Mouse (Mus musculus) spleen, postnatal 0 days (tissue): Measurements from ENCODE around the gene Dnmt3l. TPM values are rescaled to one million over a fixed set of nuclear protein-coding genes. Genes with fewer than 3 reads are reported as not detected.

Source experiments
- polyA plus RNA-seq: library from polyadenylated mRNA; unstranded; fragments of >200 nt; fragmentation: Nextera tagmentation; extraction: Ambion mirVana; gene quantifications from 2 replicates; pipeline ENCODE4 v1.2.1, GENCODE M21; 2015

The Dnmt3l gene
- 0.50 and 0.57 TPM in 2 replicates for polyA plus RNA-seq

DNA sequence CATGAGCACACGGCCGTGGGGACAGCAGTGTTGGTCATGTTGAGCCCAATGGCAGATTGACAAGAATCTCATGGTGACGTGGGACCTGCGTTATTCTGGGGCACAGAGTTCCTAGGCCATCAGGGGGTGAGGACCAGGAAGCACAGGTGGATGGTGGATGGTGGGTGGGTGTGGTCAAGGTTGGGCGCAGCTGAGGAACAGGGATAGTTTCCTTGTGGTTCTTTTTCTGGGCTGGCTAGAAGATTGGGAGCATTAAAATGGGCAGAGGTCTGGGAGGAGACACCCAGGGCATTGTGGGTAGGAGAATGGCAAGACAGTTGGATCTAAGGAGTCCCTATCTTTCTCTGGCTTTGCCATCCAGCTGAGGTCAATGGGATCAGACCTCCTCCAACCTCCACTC, at the start of gene Dnmt3l:
Gene Dnmt3l, plus strand, starts transcription at position 301 of the 400 bp plus-strand sequence.

DNA sequence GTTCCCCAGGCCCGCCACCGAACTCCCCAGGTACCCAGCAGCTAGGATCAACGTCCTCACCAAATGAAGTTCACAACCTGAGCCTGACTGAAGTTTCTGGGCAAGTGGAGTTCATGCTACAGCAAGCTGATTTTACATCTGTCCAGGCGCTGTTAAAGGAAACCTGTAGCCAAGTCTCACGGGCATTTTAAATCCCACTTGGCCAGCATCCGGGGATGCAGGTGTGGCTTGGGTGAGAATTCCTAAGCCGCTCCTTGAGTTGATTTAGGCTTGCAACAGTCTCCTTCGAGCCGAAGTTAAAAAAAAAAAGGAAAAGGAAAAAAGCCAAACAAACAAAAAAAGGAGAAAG, 31.8 kb upstream of the Dnmt3l start, which contains the start of gene Pfkl:
Gene Pfkl, minus strand, starts transcription at position 139 of the 349 bp plus-strand sequence.

DNA sequence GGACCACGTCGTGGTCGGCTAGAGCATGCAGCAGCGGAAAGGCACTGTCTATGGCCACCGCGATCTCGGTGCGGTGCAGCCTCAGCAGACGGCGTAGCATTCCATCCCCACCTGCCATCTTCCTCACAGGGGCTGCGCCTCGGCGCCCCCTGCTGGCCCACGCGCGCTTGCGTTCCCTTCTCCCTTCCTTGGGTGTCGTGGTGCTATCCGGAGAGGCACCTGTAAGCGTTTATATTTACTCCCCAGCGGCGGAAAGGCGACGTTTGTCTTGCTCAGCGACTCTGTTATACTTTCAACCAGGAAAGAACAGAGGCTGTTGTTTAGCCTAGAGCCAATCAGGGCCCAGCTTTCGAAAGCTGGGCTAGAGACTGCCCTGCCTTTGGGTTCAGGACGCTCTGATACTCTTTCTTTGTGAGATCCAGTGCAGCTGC, 1.7 kb downstream of the Dnmt3l start, which contains the start of gene Aire:
Gene Aire, minus strand, starts transcription at position 205 of the 431 bp plus-strand sequence.

DNA sequence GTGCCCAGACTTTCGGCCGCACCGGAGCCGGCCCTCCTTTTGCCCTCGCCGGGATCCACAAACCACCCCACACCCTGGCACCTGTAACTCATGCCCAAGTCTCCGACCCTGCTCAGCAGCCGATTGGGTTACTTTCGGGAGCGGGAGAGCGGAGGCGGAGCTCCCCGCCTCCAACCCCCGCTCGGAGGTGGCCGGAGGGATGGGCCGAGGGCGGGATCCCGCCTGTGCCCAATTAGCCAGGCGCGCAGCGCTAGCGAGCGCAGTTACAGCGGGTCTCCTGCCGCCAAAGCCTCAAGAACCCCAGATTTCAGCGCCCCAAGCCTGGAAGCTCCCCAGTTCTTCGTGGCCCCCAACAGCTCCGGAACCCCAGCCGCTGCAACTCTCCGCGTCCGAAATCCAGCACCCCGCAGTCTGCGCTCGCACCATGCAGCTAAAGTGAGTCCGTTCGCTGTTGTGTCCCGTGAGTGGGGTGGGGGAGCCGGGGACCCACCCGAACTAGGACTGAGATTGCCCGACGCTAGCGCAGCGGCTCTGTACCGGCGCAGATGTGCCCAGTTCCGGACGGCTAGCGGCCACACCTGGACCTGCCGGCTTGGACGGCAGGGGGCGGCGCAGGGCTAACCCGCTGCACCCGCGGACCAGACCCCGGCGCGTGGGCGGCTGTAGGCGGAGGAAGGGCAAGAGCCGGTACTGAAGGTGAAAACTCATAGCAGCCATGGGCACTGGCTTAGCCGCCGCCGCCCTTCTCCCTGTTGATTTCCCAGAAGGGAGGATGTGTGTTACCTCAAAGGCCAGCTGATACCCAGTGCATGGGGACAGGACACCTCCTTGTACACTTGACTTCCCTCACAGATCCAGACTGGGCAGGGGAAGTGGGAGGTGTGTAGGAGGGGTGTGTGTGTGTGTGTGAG, 27.6 kb downstream of the Dnmt3l start, which contains the start of gene Icosl:
Gene Icosl, plus strand, starts transcription at position 202 of the 911 bp plus-strand sequence.

Other genes starting within 250 kb of the Dnmt3l start
- gene Gm9639, start 246.9 kb upstream of the Dnmt3l start, polyA plus RNA-seq = not detected in 2 replicates
- not detected in 2 replicates for gene Gm19668, start 242.8 kb upstream of the Dnmt3l start, polyA plus RNA-seq
- not detected in 2 replicates for gene Gm9507, start 230.1 kb upstream of the Dnmt3l start, polyA plus RNA-seq
- gene Gm2696, start 227.3 kb upstream of the Dnmt3l start, polyA plus RNA-seq = not detected in 2 replicates
- gene Krtap10-4, start 214.9 kb upstream of the Dnmt3l start, polyA plus RNA-seq = not detected in 2 replicates
- gene Krtap10-10, start 206.0 kb upstream of the Dnmt3l start, polyA plus RNA-seq = not detected in 2 replicates
- gene Gm36176, start 195.1 kb upstream of the Dnmt3l start, polyA plus RNA-seq = not detected in 2 replicates
- gene Gm10318, start 189.1 kb upstream of the Dnmt3l start, polyA plus RNA-seq = not detected in 2 replicates
- not detected in 2 replicates for gene Gm3285, start 180.0 kb upstream of the Dnmt3l start, polyA plus RNA-seq
- 0.45 and 0.57 TPM in 2 replicates for gene Lrrc3, start 139.4 kb upstream of the Dnmt3l start, polyA plus RNA-seq
- 7.4 and 8.4 TPM in 2 replicates for gene Trpm2, start 71.4 kb upstream of the Dnmt3l start, polyA plus RNA-seq
- 7.3 and 8.6 TPM in 2 replicates for gene 1810043G02Rik, start 63.4 kb upstream of the Dnmt3l start, polyA plus RNA-seq
- gene Pfkl, start 31.9 kb upstream of the Dnmt3l start, polyA plus RNA-seq = 39.6 and 40.7 TPM in 2 replicates
- gene Aire, start 1.7 kb downstream of the Dnmt3l start, polyA plus RNA-seq = 0.07 TPM in 1 of 2 replicates, not detected in the other
- 3.8 and 4.9 TPM in 2 replicates for gene Icosl, start 27.4 kb downstream of the Dnmt3l start, polyA plus RNA-seq
- gene D10Jhu81e, start 127.8 kb downstream of the Dnmt3l start, polyA plus RNA-seq = 17.7 and 18.9 TPM in 2 replicates
- gene Pwp2, start 143.2 kb downstream of the Dnmt3l start, polyA plus RNA-seq = 12.1 and 12.7 TPM in 2 replicates
- gene Trappc10, start 202.7 kb downstream of the Dnmt3l start, polyA plus RNA-seq = 28.1 and 30.4 TPM in 2 replicates